Mouse (Mus musculus) adrenal gland, adult 18-20 months (tissue): ENCODE data around the gene Cd248. TPM values are rescaled to one million over a fixed set of nuclear protein-coding genes. Genes with fewer than 3 reads are reported as not detected.

Experiments used
- DNase-seq, 2 experiments: peaks; one replicate each; pipeline ENCODE4 v3.0.0; 2021 to 2022; ENCODE audit warnings: low spot score in 2 of 2
- total RNA-seq, 2 experiments: library from RNA; stranded (reverse); gene quantifications; 1 replicate in 1 of 2; 2 replicates in 1 of 2; pipeline ENCODE4 v1.2.3; 2021

The Cd248 gene
- total RNA-seq, 2 experiments from 2014 or later, result 7.3 to 16.2 TPM

DNA sequence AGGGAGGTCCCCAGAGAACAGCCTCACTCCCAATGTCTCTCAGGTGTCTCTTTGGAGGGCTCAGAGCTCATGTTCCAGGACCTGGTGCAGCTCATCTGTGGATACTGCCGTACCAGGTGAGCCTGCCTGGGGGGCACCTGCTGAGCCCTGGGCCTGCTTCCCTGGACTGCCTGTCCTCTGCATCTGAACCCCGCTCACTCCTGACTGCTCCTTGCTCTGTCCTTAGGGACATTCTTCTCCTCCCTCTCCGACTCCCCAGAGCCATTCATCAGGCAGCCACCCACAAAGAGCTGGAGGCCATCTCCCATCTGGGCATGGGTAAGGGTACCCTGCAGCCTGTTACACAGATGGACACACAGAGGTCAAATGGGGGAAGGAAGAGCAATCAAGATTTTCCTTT, 16.4 kb upstream of the Cd248 start:
- DNase-seq, result no peak

DNA sequence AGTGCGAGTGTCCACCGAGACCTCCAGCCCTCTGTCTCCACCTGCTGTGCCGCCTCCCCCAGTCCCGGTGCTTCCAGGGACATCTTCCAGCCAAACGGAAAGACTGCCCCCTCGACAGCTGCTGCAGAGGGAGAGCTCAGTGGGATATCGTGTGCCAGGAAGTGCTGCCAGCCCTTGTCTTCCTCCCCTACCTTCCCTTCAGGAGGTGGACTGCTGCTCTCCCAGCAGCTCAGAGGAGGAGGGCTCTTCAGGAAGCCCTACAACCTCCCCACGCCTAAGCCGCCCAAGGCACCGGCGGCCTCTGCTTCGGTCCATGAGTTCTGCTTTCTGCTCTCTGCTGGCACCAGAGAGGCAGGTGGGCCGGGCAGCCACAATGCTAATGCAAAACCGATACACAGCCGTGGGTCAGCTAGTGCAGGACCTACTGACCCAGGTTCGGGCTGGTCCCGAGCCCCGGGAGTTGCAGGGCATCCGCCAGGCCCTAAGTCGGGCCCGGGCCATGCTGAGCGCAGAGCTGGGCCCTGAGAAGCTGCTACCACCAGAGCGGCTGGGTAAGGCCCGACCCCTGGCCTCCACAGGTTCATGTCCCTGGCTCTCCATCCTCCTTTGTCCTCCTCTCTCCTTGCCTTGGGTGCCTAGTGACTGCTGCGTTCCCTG, 15.6 kb upstream of the Cd248 start:
- DNase-seq, result no peak

DNA sequence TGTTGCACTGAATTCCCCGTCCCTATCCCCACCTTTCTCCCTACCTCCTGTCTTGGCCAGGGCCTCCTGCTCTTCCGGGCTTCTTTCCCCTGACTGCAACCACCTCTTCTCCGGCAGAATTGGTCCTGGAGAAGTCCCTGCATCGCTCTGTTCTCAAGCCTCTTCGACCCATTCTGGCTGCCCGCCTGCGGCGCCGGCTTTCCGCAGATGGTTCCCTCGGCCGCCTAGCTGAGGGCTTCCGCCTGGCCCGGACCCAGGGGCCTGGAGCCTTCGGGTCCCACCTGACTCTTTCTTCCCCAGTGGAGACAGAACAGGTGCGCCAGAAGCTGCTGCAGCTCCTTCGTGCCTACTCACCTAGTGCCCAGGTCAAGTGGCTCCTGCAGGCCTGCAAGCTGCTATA, 15.0 kb upstream of the Cd248 start:
- DNase-seq, result no peak

DNA sequence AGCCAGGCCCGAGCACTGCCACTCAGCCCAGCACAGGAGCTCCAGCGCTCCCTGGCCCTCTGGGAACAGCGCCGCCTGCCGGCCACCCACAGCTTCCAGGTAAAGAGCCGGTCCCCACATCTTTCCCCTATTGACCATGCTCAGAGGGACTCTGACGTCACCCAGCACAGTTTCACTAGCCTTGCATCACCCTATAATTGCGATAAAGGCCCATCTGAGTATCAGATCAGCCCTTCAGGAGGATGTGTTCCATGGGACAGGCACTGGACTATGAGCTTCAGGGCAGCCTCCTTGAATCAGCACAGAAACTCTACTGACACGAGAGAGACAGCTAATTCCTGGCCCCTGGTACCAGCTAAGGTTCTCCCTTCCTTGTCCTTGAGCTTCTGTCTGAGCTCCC, 14.0 kb upstream of the Cd248 start:
- DNase-seq, result peak; percentile 53 to 60

DNA sequence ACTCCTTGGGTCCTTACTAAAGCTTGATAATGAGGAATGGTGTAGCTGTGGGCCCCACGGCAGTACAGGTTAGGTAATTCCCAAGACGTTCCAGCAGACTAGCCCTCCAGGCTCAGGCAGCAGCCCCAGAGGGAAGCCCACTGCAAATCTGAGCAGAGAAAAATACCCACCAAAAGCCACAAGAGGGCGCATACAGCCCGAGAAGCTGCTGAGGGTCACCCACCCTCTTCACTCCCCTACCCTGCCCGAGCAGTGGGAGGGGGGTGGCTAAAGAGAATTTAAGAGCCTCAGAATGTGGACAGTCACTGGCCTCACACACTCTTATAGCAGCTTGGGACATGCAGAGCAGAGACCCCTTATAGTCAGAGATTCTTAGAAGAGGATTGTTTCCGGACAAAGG, 11.6 kb upstream of the Cd248 start:
- no peak for DNase-seq

DNA sequence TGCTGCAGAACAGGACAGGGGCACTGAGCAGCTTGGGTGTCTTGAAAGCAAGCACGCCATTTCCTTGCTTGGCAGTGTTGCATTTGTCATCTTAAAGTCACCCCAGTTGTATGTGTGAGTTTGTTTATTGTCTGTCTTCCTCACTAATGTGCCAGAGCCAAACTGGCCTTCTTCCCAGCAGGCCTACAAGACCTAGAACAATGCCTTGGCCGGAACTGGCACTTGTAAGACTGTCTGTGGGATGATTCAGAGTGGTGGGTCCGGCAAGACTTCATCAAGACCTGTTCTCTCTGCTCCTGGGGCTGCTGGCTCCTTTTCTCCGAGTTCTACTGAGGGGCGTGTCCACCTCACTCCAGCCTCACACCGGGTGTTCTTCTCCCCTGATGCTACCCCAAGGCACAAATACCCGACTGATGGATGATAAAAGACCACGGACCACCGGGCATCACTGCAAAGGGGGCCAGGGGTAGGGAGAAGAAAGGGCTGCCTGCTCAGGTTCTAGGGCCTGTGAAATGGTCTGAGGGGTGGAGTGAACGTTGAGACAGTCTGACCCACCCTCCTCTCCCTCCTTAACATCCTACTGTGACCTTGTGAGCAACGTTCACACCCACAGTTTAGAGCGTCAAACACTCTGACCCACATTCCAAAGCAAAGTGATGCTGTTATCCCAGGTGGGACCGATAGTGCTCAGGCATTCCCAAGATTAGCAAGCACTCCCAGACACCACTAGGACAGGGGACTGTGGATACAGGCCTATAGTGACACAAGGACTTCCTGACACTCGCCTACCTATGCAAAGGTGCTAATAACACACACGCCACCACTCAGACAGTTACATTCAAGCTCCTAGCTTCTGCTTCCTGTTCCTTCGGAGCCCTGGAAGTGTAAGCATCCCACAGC, 9.8 kb upstream of the Cd248 start:
- DNase-seq, result no peak

DNA sequence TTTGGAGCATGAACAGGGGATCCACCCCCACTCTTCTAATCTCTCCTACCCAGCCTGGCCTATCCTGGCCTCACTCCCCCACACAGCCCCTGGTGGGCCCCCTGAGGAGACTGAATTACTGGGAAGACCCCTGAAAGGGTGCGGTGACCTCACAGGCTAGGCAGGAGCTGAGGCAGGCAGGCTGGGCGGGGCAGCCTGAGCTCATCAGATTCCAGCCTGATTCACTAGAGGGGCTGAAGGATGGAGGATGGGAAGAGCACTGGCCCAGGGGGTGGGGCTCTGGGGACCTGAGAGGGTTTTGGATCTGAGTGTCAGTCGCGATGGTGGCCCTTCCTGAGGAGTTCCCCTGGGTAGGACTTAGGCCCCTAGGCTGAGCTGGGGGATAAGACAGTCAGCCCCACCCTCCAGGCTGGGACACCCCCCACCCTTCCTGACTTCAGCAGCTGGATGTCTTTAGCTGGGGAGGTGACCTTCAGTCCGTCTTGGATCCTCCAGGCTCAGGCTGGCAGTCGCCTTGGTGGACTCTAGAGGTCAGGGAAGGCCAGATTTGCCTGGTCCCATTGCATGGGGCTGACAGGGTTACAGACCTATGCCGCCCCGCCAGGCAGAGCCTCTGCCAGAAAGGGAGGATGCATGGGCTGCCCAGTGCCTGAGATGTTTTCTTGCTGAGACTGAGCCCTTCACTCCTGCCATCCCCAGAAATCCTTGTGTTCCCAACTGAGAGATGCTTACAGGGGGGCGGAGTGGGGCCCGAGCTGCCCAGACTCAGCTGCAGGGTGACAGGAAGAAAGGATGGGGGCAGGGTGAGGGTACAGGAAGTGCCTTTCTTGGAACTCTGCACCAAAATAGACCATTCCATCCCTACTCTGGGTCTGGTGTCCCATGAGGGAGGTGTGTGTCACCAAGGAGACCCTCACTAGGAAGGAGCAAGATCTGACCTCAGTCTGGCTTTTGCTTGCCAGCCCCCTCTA, 8.8 kb upstream of the Cd248 start:
- DNase-seq, result no peak

DNA sequence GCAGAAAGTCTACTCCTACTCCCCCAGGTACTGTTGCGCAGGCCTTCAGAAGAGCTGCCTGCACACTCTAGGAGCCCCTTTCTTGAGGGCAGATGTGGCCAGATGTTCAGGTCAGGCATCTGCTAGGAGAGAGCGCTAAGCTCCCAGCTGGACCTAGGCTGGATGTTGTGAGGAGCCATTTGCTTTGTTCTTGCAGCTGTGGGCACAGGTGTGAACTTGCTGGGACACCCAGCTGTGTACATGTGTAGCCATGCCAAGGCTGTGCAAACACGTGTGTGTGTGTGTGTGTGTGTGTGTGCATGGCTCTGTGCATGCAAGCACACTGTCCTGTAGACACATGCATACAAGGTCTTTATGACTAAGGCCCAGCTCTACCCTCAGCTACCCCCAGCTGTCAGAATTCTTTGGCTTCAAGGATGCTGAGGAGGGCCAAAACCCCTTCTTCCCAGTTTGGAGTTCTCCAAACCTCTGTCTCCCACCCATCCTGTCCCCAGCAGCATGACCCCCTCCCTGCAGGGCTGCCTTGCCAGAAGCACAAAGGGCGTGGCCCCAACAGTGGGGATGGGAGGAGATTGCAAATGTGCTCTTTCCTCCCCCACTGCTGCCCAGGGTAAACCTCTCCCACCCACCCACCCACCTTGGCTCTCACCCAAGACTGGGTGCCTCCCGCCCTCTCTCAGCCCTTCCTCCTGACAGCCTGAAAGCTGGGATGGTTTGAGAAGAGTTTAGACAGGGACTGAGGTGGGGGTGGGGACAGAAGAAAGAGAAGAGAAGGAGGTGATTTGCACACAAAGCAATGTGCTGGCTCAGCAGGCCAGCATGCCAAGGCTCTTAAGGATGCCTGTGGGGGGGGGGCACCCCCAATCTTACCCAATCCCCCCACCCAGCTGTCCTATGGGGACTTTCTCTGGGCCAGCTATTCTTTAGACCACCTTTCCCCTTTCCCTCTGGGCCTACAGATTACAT, 7.2 kb upstream of the Cd248 start:
- DNase-seq, result no peak

DNA sequence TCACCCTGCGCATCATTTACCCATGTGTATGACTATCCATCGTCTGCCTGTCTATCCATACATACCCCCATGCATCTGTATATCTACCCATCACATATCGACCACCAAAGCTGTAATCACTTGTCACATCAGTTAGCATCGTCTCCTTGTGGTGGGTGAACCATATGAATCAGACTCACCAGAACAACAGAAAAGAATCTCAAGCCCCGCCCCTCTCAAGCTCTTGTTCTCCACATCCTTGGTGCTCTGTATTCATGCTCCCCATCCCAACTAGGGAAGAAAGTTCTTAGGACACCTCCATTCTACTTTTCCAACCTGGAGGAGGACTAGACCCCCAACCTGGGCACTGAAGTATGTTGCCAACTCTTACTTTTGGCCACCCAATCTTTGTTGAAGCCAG, 5.8 kb upstream of the Cd248 start:
- no peak for DNase-seq

DNA sequence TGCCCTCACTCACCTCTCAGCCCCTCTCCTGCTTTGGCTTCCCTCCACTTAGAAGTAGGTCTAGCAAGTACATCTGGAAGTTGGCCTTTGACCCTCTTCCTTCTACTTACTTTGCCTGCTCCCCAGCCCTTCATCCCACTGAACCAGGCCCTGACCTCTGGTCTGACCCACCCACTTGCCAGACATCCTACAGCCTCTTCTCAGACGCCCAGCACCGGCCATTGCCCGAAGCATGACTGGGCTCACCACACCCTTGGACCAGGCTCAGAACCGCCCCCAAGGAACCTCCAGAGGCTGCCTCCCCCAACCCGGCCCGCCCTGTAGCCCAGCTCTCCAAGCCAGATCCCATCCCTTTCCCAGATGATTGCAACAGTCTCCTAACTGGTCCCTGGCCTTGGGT, 5.4 kb upstream of the Cd248 start:
- no peak for DNase-seq

DNA sequence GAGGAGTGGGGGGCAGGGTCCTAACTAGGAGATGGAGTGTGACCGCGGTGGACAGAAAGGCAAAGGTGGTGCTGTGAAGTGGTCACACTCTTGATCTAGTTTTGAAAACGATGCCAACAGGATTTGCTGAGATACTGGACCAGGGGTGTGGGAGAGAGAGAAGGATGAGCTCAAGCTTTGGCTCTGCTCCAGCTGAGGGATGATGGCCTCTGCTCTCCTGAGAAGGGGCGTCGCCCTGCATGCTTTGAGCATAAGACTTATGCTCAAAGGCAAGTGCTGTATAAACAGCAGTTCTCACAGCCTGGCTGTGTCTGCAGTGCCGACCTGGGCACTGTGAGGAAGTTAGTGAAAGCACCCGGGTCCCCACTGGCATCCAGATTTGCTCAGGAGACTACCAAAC, 2.8 kb upstream of the Cd248 start:
- DNase-seq, result no peak

DNA sequence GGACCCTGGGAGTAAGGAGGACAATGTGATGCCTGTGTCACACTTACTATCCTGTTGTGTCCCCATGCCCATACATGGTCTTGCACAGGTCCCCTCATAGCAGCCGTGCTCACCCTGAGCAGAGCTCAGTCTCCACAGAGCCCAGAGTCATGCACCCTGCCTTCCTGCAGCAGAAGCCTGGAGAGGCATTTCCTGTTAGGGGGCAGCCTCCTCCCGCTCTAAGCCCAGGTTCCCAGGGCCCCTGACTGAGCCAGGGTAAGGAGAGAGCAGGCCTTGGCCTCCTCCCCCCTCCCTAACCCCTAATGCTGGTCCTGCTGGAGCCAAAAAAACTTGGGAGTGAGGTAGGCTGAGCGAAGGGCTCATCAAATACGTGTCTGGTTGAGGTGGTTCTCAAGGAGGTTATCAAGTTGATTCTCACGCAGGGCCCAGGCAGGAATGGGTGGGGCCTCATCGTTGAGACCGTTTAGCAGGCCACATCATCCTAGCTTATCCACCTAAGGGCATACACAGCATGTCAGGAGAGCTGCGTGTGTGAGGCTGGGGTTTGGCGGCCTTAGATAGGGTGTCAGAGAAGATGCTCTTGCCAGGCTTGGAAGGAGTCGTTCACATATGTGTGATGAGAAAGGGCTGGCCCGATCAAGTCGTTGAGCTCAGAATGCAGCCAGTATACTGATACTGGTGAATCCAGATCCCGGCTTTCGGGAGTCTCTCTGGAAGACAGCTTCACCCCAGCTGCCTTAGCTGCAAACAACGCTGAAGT, 658 bp upstream of the Cd248 start:
- DNase-seq, result no peak

DNA sequence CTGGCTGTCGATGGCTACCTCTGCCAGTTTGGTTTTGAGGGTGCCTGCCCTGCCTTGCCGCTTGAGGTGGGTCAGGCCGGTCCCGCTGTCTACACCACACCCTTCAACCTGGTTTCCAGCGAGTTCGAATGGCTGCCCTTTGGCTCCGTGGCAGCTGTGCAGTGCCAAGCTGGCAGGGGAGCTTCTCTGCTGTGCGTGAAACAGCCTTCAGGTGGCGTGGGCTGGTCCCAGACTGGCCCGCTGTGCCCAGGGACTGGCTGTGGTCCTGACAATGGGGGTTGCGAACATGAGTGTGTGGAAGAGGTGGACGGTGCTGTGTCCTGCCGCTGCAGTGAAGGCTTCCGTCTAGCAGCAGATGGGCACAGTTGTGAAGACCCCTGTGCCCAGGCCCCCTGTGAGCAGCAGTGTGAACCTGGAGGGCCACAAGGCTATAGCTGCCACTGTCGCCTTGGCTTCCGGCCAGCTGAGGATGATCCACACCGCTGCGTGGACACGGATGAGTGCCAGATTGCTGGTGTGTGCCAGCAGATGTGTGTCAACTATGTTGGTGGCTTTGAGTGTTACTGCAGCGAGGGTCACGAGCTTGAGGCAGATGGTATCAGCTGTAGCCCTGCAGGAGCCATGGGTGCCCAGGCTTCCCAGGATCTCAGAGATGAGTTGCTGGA, 824 bp downstream of the Cd248 start:
- DNase-seq, result no peak

DNA sequence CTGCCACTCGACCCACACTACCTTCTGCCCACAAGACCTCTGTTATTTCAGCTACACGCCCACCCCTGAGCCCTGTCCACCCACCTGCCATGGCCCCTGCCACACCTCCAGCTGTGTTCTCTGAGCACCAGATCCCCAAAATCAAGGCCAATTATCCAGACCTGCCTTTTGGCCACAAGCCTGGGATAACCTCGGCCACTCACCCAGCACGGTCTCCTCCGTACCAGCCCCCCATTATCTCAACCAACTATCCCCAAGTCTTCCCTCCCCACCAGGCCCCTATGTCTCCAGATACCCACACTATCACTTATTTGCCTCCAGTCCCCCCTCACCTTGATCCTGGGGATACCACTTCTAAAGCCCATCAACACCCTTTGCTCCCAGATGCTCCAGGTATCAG, 1.6 kb downstream of the Cd248 start:
- DNase-seq, result no peak

DNA sequence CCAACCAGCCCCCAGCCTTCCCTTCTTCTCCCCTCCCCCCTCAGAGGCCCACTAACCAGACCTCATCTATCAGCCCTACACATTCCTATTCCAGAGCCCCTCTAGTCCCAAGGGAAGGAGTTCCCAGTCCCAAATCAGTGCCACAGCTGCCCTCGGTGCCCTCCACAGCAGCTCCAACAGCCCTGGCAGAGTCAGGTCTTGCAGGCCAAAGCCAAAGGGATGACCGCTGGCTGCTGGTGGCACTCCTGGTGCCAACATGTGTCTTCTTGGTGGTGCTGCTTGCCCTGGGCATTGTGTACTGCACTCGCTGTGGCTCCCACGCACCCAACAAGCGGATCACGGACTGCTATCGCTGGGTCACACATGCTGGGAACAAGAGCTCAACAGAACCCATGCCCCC, 2.1 kb downstream of the Cd248 start:
- no peak for DNase-seq

DNA sequence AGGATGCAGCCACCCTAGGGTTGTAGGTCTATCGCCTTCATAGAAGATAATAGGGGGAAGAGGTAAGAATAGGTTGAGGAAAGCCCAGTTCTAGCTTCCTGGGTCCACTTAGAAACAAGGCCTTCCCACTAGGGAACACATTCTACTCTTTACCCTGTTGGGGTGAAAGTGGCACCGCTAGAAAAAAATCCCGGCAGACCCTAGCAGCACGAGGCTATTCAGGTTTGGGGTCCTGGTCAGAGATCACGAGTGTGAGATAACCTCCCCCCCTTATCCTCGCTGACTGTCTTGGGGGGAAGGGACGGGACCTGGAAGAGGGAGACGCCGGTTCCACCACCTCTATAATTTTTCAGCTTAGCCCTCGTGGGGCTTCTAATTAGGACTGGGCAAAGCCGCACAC, 3.2 kb downstream of the Cd248 start:
- no peak for DNase-seq

DNA sequence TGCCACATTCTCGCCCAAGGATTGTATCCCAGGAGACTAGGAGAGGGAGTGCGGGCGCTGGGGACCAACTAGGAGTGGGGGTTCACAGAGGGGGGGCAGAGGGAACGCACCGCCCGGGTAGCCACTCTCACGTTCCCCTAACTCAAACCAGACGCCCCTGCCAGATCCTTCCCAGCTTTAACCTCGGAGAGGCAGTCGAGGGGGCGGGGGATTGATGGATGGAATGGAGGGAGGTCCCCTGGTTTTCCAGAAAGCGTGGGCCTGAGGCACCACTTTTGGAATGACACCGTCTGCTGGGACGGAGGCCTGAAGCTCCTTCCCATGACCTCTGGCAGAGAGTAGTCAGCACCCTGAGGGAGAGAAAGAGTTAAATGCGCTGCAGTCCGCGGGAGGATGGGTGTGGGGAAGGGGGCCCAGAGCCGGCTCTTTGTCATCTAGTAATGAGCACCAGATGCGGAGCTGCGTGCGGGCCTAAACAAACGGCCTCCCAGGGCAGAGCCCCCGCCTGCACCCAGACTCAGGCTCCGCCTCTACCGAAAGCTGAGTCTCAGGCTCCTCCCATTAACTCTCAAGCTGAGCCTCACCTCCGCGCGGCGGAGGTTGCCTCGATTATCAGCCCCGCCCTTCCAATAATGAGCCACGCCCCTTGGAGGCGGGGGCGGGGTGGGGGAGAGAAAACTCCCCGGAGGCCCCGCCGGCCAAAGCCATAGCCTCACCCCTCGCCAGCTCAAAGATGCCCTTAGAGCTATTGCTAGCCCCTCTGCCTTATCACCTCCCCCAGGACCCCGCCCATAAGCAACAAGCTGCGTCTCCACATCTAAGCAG, 3.9 kb downstream of the Cd248 start:
- DNase-seq, result peak; percentile 72 to 75

DNA sequence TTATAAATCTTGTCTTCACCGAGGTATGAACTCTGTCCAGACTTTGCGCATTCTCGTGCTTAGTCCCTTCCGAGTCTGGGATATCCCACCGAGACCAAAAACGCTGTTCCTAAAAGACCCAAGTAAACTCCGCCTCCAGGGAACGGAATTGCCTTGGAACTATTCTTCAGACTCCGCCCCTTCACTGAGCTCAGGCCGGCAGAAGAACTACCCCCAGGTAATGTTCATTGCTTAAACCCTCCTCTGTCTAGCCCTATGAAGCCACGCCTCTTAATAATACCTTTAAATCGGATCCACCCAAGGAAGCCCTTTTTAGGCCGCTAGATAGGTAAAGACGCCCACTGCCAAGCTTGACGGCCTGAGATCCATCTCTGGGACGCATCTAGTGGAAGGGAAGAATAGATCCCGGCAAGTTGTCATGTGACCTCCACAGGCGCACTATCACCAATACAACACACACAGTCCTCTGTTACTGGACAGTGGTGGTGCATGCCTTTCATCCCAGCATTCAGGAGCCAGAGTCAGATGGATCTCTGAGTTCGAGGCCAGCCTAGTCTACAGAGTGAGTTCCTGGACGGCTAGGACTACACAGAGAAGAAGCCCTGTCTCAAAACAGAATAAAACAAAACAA, 4.6 kb downstream of the Cd248 start:
- DNase-seq, result no peak
